Mouse (Mus musculus) cortical plate, adult 2 months (tissue): ENCODE results near the gene Thegl.

Source experiments
- CTCF ChIP-seq: fragments of 200-500 bp; IDR thresholded peaks from 2 replicates; pipeline ENCODE4 v1.5.1; 2011; ENCODE audit warnings: mild to moderate bottlenecking, control low read depth, low read length; ENCODE audit not compliant: insufficient read depth; ENCODE audit errors: extremely low read depth
- POLR2A ChIP-seq: fragments of 200-500 bp; IDR thresholded peaks from 2 replicates; pipeline ENCODE4 v1.6.1; 2011; ENCODE audit warnings: mild to moderate bottlenecking, low read length, control low read depth; ENCODE audit not compliant: insufficient read depth; ENCODE audit errors: extremely low read depth

- TF ChIP-seq CTCF, result no peak
- TF ChIP-seq POLR2A, result no peak
Measured at GRCm38 (mm10) chr5:77107146-77107822, 91.5 kb downstream of the Thegl start.
